Mouse (Mus musculus) left cerebral cortex, adult 6 months (tissue): ENCODE measurements around the gene Fam222b. TPM values are rescaled to one million over a fixed set of nuclear protein-coding genes. Genes with fewer than 3 reads are reported as not detected.

Experiments used
- long read RNA-seq, 2 experiments: library from polyadenylated mRNA; unstranded; transcript quantifications; one replicate each; pipeline ENCODE4 v2.0.0; 2019 to 2020
- polyA plus RNA-seq: library from polyadenylated mRNA; unstranded; fragments of <200 nt; fragmentation: Nextera tagmentation; gene quantifications from 2 replicates; pipeline ENCODE4 v1.2.3, GENCODE M21; 2021

Gene Fam222b
- polyA plus RNA-seq = 8.8 and 12.2 TPM in 2 replicates
- long read RNA-seq, experiment 1, transcript Fam222b-202 (3 exons, 2,473 nt) = minor isoform, 5 of 77 reads
- long read RNA-seq, experiment 1, transcript Fam222b-201 (3 exons, 3,258 nt) = major isoform, 51 of 77 reads
- long read RNA-seq, experiment 1, partial matches to known transcripts = 14 of 77 reads
- long read RNA-seq, experiment 1, other reads (novel, unspliced or antisense) = 3 of 77 reads
- long read RNA-seq, experiment 2, partial matches to known transcripts = 0 of 15 reads
- long read RNA-seq, experiment 2, other reads (novel, unspliced or antisense) = 12 of 15 reads

DNA sequence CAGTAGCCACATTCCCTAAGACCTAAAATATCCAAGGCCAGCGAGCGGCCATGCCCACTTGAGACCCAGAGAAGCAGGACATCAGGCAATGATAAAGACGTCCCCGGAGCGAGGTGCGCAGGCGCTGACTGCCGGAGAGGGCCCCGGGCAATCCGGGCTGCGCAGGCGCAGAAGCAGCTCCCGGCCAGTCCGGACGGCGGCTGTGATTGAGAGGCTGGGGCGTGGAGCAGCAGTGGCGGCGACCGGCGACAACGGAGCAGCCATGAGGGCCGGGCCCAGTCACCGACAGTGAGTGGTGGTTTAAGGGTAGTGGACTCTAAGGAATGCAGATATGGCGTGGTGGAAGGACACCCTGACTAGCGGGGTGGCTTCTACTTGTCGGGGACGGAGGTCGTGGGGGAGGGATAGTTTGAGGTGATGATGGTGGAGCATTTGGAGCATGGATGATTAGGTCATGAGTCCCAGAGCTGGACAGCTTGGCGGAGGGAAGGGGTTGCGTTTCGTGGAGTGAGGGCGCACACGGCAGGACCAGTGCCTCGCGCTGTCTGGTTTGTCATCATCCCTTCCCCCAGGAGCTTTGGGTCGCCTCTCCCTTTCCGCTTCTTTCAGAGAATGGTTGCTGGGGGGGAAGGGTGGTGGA is at the start of gene Fam222b:
Gene Fam222b, plus strand, starts transcription at position 157 of the 640 bp plus-strand sequence.

DNA sequence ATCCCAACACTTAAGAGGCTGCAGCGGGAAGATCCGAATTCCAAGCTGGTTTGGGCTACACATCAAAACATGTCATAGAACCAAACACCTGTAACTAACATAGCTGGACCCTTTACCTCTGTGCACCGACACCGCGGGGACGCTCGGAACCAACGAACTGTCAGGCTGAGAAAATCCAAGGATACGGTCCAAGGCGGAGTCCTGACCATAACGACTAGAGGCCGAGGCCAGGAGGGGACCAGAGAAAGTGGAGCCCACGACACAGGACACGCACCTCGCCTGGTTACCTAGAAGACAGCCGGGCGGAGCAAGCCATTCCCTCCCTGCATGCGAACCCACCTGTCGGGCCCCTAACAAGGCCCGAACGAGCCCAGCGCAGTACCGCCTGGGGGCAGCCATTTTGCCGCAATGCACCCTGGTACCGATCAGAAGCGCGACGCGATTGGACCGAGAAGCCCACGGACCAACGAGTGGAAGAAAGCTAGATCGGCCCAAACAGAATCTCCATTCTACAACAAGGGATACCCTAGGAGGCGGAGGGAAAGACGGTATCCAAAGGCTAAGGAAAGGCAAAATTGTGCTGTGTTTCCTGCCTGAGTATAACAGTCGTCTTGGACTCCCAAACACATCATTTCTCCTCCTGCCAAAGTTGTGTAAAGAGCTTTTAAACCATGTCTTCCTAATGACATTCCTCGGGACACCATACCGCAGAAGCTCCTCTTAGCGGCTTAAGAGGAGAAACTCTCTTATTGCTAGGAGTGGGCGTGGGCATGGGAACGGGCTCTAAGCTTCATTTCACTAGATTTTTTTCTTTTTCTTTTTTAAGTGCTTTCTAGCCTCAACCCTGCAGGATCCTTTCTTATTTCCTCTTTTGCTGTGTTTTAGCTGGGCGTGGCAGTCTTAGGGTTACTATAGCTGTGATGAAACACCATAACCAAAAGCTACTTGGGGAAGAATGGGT is 14.2 kb upstream of the Fam222b start, which contains the start of gene Eral1:
Gene Eral1, minus strand, starts transcription at position 423 of the 961 bp plus-strand sequence.

DNA sequence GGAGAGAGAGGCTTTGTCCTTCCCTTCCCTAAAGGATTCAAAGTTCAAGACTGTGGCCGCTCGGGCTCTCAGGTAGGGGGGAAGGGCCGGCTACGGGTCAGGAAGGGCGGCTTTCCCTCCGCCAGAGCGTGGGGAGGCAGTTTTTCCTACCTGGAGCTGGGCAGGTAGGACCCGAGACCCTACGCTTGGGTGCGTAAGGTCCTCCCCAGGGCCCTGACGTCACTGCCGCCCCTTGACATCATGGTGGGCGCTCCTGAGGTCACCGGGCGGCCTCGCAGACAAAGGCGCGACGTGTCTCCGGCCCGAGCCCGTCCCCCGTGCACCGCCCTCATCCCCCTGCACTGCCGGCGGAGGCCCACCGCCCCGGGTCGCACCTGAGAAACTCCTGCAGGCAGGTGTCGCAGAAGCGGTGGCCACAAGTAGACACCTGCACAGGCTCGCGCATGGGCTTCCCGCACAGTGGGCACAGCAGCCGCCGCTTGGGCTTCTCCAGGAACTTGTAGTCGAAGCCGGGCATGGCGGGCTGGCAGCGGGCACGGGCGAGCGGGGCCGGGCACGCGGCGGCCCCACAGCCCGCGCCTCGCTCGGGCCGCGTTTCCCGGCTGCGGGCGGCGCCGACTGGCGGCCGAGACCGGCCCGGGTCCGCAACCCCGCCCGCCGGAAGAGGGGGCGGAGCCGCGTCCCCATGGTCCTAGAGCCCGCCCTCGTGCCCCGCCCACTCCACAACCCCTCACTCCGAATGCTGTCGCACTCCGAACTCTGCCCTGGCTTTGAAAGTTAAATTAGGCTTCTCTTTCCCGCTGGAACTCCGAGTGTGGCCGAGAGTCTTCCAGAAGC is 70.7 kb downstream of the Fam222b start, which contains the start of gene Traf4:
Gene Traf4, minus strand, starts transcription at position 666 of the 837 bp plus-strand sequence.

DNA sequence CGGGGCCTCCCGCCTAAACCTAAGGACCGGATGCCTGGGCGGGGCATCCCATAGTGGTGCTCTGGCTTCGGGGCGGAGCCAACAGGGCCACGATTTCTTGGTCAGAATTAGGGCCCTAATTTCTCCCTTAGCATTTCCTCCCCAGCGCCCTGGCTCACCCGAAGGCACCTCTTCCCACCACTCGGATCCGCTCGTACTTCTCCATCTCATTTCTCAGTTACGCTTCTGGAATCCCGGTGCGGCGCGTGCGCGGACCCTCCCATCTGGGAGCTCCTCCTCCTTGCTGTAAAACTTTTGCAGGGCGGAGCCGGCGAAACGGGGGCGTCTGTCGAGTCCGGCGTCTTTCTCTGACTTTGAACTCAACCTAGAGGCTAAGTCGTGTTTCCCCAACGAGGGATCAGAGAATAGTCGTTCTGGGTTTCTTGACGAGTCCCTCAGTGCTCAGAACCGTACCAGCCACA is 82.0 kb downstream of the Fam222b start, which contains the start of the genes Nek8 and Tlcd1:
Gene Nek8, minus strand, starts transcription at position 274 of the 461 bp plus-strand sequence.
Gene Tlcd1, plus strand, starts transcription at position 310 of the 461 bp plus-strand sequence.

DNA sequence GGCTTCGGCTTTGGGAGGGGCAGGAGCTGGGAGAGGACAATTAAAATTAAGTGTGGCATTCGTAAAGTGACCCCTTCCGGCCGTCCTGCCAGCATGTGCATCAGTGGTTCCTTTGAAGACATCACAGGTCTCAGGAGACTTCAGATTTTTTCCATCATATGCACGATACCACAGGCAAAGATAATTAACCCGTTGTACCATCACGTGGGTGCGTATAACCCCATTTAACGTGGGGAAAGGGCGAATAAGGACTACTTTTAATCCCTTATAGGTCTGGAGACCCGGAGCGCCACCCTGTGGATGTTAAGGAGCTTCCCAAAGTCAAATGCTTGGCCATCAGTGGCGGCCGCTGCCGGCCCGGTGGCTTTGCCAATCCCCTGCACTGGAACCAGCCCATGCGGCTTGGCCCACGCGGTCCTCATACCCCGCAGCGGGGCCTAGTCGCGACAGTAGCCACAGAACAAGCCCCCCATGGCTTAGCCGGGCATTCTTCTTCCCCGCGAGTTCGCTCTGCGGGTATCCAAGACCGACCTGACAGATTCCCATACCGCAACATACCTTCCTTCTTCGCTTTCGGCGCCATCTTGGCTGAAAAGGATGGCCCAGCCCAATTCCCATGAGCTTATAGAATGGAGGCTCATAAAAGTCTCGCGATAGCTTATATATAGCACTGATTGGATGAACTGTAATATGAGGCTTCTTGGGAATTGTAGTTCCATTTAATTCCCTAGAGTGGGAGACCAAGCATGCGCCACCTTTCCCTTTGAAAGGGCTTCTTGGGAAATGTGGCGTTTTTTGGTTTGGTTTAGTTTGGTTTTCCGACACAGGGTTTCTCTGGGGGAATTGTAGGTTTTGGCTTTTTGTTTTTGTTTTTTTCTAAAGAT is 88.7 kb downstream of the Fam222b start, which contains the start of gene Rpl23a:
Gene Rpl23a, minus strand, starts transcription at position 624 of the 884 bp plus-strand sequence.

DNA sequence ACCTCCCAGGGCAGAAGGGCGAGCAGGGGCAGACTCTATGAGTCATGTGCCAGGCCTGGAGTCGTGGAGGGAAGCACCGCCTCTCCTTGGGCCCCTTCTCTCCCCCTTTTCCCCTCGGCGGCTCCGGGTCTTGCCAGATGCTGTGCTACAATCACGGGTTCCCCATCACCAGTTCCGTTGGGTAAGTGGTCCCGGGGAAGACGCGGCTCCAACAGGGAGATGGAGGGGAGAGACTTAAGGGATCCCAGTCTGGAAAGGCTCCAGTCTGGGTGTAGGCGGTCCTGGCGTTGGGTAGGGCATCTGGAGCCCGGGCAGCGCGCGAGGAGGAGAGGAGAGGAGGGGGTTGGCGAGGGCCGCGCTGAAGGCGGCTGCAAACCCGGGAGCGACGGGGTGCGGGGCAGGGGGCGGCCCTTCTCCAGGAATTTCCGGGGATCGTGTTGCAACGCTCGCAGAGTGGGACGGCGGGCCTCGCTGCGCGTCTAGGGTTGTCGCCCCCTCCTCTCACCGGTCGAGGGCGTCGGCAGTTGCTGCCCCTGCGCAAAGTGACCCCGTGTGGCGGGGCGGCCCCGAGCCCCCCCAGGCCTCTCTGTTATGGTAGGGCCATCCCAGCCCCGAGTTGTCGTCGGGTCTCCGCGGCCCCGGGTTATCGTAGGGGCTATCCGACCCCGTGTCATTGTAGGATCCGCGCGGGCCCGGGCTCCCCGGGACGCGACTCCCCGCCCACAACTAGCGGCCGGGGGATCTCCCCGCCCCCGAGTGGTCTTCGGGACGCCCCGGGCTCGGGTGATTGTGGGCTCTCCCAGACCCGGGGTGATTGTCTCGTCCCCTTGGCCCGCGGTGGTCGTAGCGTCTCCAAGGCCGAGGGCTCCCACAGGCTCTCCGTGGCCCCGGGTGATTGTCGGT is 94.1 kb downstream of the Fam222b start, which contains the start of gene Rab34:
Gene Rab34, plus strand, starts transcription at position 100 of the 903 bp plus-strand sequence.

DNA sequence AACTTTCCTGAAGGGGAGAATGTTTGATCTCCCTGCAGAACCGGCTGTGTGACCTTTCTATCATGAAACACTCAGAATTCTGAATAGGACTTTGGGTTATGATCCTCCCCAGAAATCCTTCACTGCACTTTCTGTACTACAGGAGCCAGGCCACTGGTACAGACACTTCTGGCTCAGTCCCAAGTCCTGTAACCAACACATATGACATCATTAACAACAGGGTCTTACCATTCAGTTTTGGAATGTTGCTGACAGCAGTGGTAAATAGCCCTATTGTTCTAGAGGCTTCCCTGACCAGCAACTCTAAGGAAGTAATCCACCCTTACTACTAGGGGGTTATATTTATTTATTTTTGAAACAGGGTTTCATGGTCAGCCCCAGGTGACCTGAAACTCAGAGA is 98.7 kb downstream of the Fam222b start, which contains the start of gene Proca1:
Gene Proca1, plus strand, starts transcription at position 280 of the 400 bp plus-strand sequence.

Other genes starting within 250 kb of the Fam222b start
- 0.42 and 0.99 TPM in 2 replicates for gene Pipox, start 200.6 kb upstream of the Fam222b start, polyA plus RNA-seq
- gene Sez6, start 163.9 kb upstream of the Fam222b start, polyA plus RNA-seq = 25.6 and 123 TPM in 2 replicates
- 5.7 and 6.3 TPM in 2 replicates for gene Phf12, start 111.9 kb upstream of the Fam222b start, polyA plus RNA-seq
- gene Dhrs13, start 62.4 kb upstream of the Fam222b start, polyA plus RNA-seq = 8.0 and 8.2 TPM in 2 replicates
- 89.7 and 90.8 TPM in 2 replicates for gene Flot2, start 56.7 kb upstream of the Fam222b start, polyA plus RNA-seq
- 11.0 and 13.0 TPM in 2 replicates for gene Eral1, start 14.3 kb upstream of the Fam222b start, polyA plus RNA-seq
- gene Traf4, start 70.9 kb downstream of the Fam222b start, polyA plus RNA-seq = 3.4 and 8.9 TPM in 2 replicates
- 1.9 TPM in 2 replicates for gene Nek8, start 82.0 kb downstream of the Fam222b start, polyA plus RNA-seq
- 38.5 and 43.5 TPM in 2 replicates for gene Tlcd1, start 82.1 kb downstream of the Fam222b start, polyA plus RNA-seq
- gene Rpl23a, start 88.9 kb downstream of the Fam222b start, polyA plus RNA-seq = 870 and 1,461 TPM in 2 replicates
- 14.8 and 17.6 TPM in 2 replicates for gene Rab34, start 93.8 kb downstream of the Fam222b start, polyA plus RNA-seq
- gene Proca1, start 98.7 kb downstream of the Fam222b start, polyA plus RNA-seq = 5.5 and 6.3 TPM in 2 replicates
- gene Sdf2, start 151.1 kb downstream of the Fam222b start, polyA plus RNA-seq = 129 and 164 TPM in 2 replicates
- 11.8 and 13.1 TPM in 2 replicates for gene Supt6, start 151.3 kb downstream of the Fam222b start, polyA plus RNA-seq
- 46.6 and 50.5 TPM in 2 replicates for gene 2610507B11Rik, start 167.1 kb downstream of the Fam222b start, polyA plus RNA-seq
- 2.7 and 2.8 TPM in 2 replicates for gene BC030499, start 196.2 kb downstream of the Fam222b start, polyA plus RNA-seq
- 1.7 TPM in 2 replicates for gene Spag5, start 206.9 kb downstream of the Fam222b start, polyA plus RNA-seq
- 1,417 and 1,712 TPM in 2 replicates for gene Aldoc, start 228.3 kb downstream of the Fam222b start, polyA plus RNA-seq
- 53.9 and 59.8 TPM in 2 replicates for gene Pigs, start 233.8 kb downstream of the Fam222b start, polyA plus RNA-seq
- gene Unc119, start 248.8 kb downstream of the Fam222b start, polyA plus RNA-seq = 7.4 and 56.0 TPM in 2 replicates